Mouse (Mus musculus) embryonic stem cell, embryonic (primary cell): ENCODE measurements around the gene Atxn3.

Source experiments
- CTCF ChIA-PET, 4 experiments: fragments of 300-600 bp in 2 of 4; fragments of 350-600 bp in 2 of 4; sonication (Branson Sonifier 250); formaldehyde crosslinking; loops; one replicate each; lab custom pipeline; 2022; ENCODE audit warnings: inconsistent platforms in 2 of 4; lab: Charles Lee
- POLR2A ChIA-PET, 4 experiments: fragments of 300-600 bp in 2 of 4; fragments of 350-600 bp in 2 of 4; sonication (Branson Sonifier 250); formaldehyde crosslinking; loops; one replicate each; lab custom pipeline; 2022; ENCODE audit warnings: antibody characterized with exemption in 4 of 4, inconsistent platforms in 1 of 4; lab: Charles Lee

Atxn3 gene

GRCm38 (mm10) chr12:101912626-101913490 is 45.2 kb downstream of the Atxn3 start, which contains the start of gene Trip11:
Gene Trip11, minus strand, starts transcription at chr12:101913267.
- CTCF ChIA-PET = interaction anchor here in 3 of 4 experiments (0.5 to 1.1 kb wide), 6 partner anchors 8 to 801 kb away, joined by 3 to 5 read pairs (median 3); no protein-coding TSS in a partner anchor
- POLR2A ChIA-PET = interaction anchor here in 3 of 4 experiments (0.6 to 5.5 kb wide), 49 partner anchors 8 to 837 kb away, joined by 3 to 36 read pairs (median 4); partner anchors contain the start of genes Atxn3 (in 3 of the 3), Cpsf2 (in 3 of the 3), Lgmn (in 2 of the 3) and Fbln5 (in 1 of the 3)

GRCm38 (mm10) chr12:101911346-101911745 is 46.7 kb downstream of the Atxn3 start:
- CTCF ChIA-PET = interaction anchor here in 1 of 4 experiments (0.6 kb wide), 1 partner anchor 476 kb away, joined by 3 read pairs; no protein-coding TSS in a partner anchor
- POLR2A ChIA-PET = interaction anchor here (0.7 to 5.5 kb wide), 10 partner anchors 11 to 426 kb away, joined by 3 to 36 read pairs (median 8); partner anchors contain the start of gene Atxn3 (in 1 of the 4)

GRCm38 (mm10) chr12:101910360-101910759 is 47.7 kb downstream of the Atxn3 start:
- CTCF ChIA-PET = no interaction called here
- POLR2A ChIA-PET = interaction anchor here in 2 of 4 experiments (0.6 to 5.5 kb wide), 5 partner anchors 13 to 218 kb away, joined by 3 to 36 read pairs (median 6); partner anchors contain the start of genes Atxn3 (in 1 of the 2) and Slc24a4 (in 1 of the 2)

GRCm38 (mm10) chr12:101905817-101906216 is 52.2 kb downstream of the Atxn3 start:
- CTCF ChIA-PET = no interaction called here
- POLR2A ChIA-PET = interaction anchor here in 3 of 4 experiments (0.6 to 2.0 kb wide), 3 partner anchors 14 to 29 kb away, joined by 3 to 4 read pairs (median 3); no protein-coding TSS in a partner anchor

- POLR2A ChIA-PET = interaction anchor here in 2 of 4 experiments (0.8 to 2.0 kb wide), 4 partner anchors 8 to 23 kb away, joined by 3 to 4 read pairs (median 4); partner anchors contain the start of gene Trip11 (in 2 of the 2)
- CTCF ChIA-PET = interaction anchor here in 1 of 4 experiments (1.0 kb wide), 1 partner anchor 9 kb away, joined by 3 read pairs; the partner anchor contains the start of gene Trip11
Measured at GRCm38 (mm10) chr12:101904906-101905305, 53.1 kb downstream of the Atxn3 start.

- ChIA-PET POLR2A (interaction anchor here in 2 of 4 experiments (0.8 to 2.0 kb wide), 4 partner anchors 9 to 24 kb away, joined by 3 to 4 read pairs (median 4); partner anchors contain the start of gene Trip11 (in 2 of the 2)), CTCF (interaction anchor here in 1 of 4 experiments (1.0 kb wide), 1 partner anchor 9 kb away, joined by 3 read pairs; the partner anchor contains the start of gene Trip11)
Measured at GRCm38 (mm10) chr12:101904170-101904569, 53.9 kb downstream of the Atxn3 start.

GRCm38 (mm10) chr12:101899671-101900245 is 58.3 kb downstream of the Atxn3 start:
- ChIA-PET CTCF (no interaction called here), POLR2A (interaction anchor here in 1 of 4 experiments (0.7 kb wide), 2 partner anchors 11 to 832 kb away, joined by 3 to 4 read pairs; no protein-coding TSS in a partner anchor)

GRCm38 (mm10) chr12:101898966-101899365 is 59.1 kb downstream of the Atxn3 start:
- CTCF ChIA-PET = no interaction called here

GRCm38 (mm10) chr12:101897113-101897512 is 60.9 kb downstream of the Atxn3 start:
- CTCF ChIA-PET = interaction anchor here in 1 of 4 experiments (1.0 kb wide), 1 partner anchor 41 kb away, joined by 3 read pairs; no protein-coding TSS in a partner anchor

More at GRCm38 (mm10) chr12:101898966-101899365, 59.1 kb downstream of the Atxn3 start:
- POLR2A ChIA-PET = no interaction called here

GRCm38 (mm10) chr12:101893296-101893695 is 64.8 kb downstream of the Atxn3 start:
- ChIA-PET CTCF (no interaction called here), POLR2A (interaction anchor here in 1 of 4 experiments (0.6 to 2.7 kb wide), 3 partner anchors 10 to 1604 kb away, joined by 3 to 10 read pairs (median 4); partner anchors contain the start of gene Trip11)

More at GRCm38 (mm10) chr12:101897113-101897512, 60.9 kb downstream of the Atxn3 start:
- POLR2A ChIA-PET = no interaction called here

- POLR2A ChIA-PET = interaction anchor here in 1 of 4 experiments (2.7 kb wide), 1 partner anchor 21 kb away, joined by 10 read pairs; the partner anchor contains the start of gene Trip11
- CTCF ChIA-PET = interaction anchor here in 1 of 4 experiments (0.7 kb wide), 1 partner anchor 491 kb away, joined by 3 read pairs; no protein-coding TSS in a partner anchor
Measured at GRCm38 (mm10) chr12:101892832-101893231, 65.2 kb downstream of the Atxn3 start.

- ChIA-PET POLR2A (interaction anchor here in 2 of 4 experiments (1.0 to 2.7 kb wide), 4 partner anchors 15 to 22 kb away, joined by 3 to 10 read pairs (median 4); partner anchors contain the start of gene Trip11 (in 1 of the 2)), CTCF (no interaction called here)
Measured at GRCm38 (mm10) chr12:101891066-101891465, 67.0 kb downstream of the Atxn3 start.

GRCm38 (mm10) chr12:101889351-101889750 is 68.7 kb downstream of the Atxn3 start:
- POLR2A ChIA-PET = no interaction called here
- CTCF ChIA-PET = no interaction called here

GRCm38 (mm10) chr12:101888312-101888711 is 69.7 kb downstream of the Atxn3 start:
- CTCF ChIA-PET = no interaction called here
- POLR2A ChIA-PET = no interaction called here

- POLR2A ChIA-PET = interaction anchor here in 3 of 4 experiments (0.6 to 2.3 kb wide), 4 partner anchors 19 to 1677 kb away, joined by 3 to 10 read pairs (median 5); partner anchors contain the start of gene Trip11 (in 1 of the 3)
- CTCF ChIA-PET = interaction anchor here in 1 of 4 experiments (0.6 kb wide), 1 partner anchor 10 kb away, joined by 3 read pairs; no protein-coding TSS in a partner anchor
Measured at GRCm38 (mm10) chr12:101884926-101885325, 73.1 kb downstream of the Atxn3 start.

- POLR2A ChIA-PET = interaction anchor here in 3 of 4 experiments (0.6 to 2.3 kb wide), 4 partner anchors 10 to 1392 kb away, joined by 3 to 8 read pairs (median 3); no protein-coding TSS in a partner anchor
- CTCF ChIA-PET = interaction anchor here in 1 of 4 experiments (0.7 kb wide), 1 partner anchor 97 kb away, joined by 3 read pairs; no protein-coding TSS in a partner anchor
Measured at GRCm38 (mm10) chr12:101876374-101876773, 81.7 kb downstream of the Atxn3 start.

- ChIA-PET POLR2A (interaction anchor here in 2 of 4 experiments (0.7 to 1.0 kb wide), 2 partner anchors 83 to 1393 kb away, joined by 3 read pairs; no protein-coding TSS in a partner anchor), CTCF (no interaction called here)
Measured at GRCm38 (mm10) chr12:101875107-101875506, 82.9 kb downstream of the Atxn3 start.
